Mouse (Mus musculus): Measurements from ENCODE around the gene Marcksl1.

GRCm38 (mm10) chr4:129508237-129508515, 5.2 kb upstream of the Marcksl1 start:
- TF ChIP-seq EP300 (IDR thresholded peaks at IDR 0.05; ENCODE audit: low read depth) (no peak; the same call in 1 of the 2 replicates), CTCF (IDR thresholded peaks at IDR 0.05; ENCODE audit: low read depth) (no peak)

Measured in heart, postnatal 0 days (tissue).